Mouse (Mus musculus) C2C12 (cell line): ENCODE results near the gene Pkhd1. TPM values are rescaled to one million over a fixed set of nuclear protein-coding genes. Genes with fewer than 3 reads are reported as not detected.

Experiments used
- H3K27me3 ChIP-seq: one replicate; pipeline ENCODE4 v1.6.1; 2011; ENCODE audit not compliant: control insufficient read depth, insufficient read depth, insufficient read length
- H3K36me3 ChIP-seq: one replicate; pipeline ENCODE4 v1.6.1; 2011; ENCODE audit not compliant: control insufficient read depth, insufficient read depth
- H3K4me3 ChIP-seq: one replicate; pipeline ENCODE4 v1.5.1; 2011; ENCODE audit warnings: mild to moderate bottlenecking, control low read depth; ENCODE audit not compliant: poor library complexity, insufficient read depth, severe bottlenecking
- H3K79me2 ChIP-seq: one replicate; pipeline ENCODE4 v1.6.1; 2011; ENCODE audit not compliant: control insufficient read depth, insufficient read depth
- H3K79me3 ChIP-seq: one replicate; pipeline ENCODE4 v1.6.1; 2011; ENCODE audit warnings: low read depth, control low read depth
- H3ac ChIP-seq: one replicate; pipeline ENCODE3; 2011; ENCODE audit warnings: low read depth; ENCODE audit not compliant: control insufficient read depth, insufficient read length
- CEBPB ChIP-seq: IDR thresholded peaks from one replicate; pipeline ENCODE4 v1.6.1; 2011; ENCODE audit warnings: low read depth, mild to moderate bottlenecking, control low read depth, moderate library complexity
- CTCF ChIP-seq: IDR thresholded peaks from one replicate; pipeline ENCODE4 v1.5.1; 2011; ENCODE audit not compliant: control insufficient read depth, insufficient read depth, insufficient read length
- FOSL1 ChIP-seq: IDR thresholded peaks from one replicate; pipeline ENCODE4 v1.8.0; 2011; ENCODE audit warnings: mild to moderate bottlenecking, low read length; ENCODE audit not compliant: poor library complexity, insufficient read depth, severe bottlenecking
- MAX ChIP-seq: IDR thresholded peaks from one replicate; pipeline ENCODE4 v1.6.1; 2011; ENCODE audit warnings: mild to moderate bottlenecking, control low read depth
- MYOD1 ChIP-seq: IDR thresholded peaks from one replicate; pipeline ENCODE4 v1.6.1; 2011; ENCODE audit warnings: low read depth; ENCODE audit not compliant: control insufficient read depth, insufficient read length
- MYOG ChIP-seq: IDR thresholded peaks from one replicate; pipeline ENCODE4 v1.6.1; 2011; ENCODE audit not compliant: control insufficient read depth, insufficient read length; ENCODE audit errors: extremely low read depth
- USF1 ChIP-seq: IDR thresholded peaks from one replicate; pipeline ENCODE4 v1.6.1; 2011; ENCODE audit warnings: low read depth, mild to moderate bottlenecking, control low read depth, moderate library complexity
- polyA plus RNA-seq: library from polyadenylated mRNA; unstranded; fragments of >200 nt; fragmentation: generic; extraction: Trizol; gene quantifications from one replicate; pipeline ENCODE4 v1.2.1, GENCODE M21; 2012; ENCODE audit warnings: missing spikeins

Pkhd1 gene
- polyA plus RNA-seq, 1 experiment: not detected

- TF ChIP-seq CEBPB (no peak), USF1 (no peak), CTCF (no peak), MAX (no peak), FOSL1 (no peak), MYOD1 (no peak), MYOG (no peak)
- no peaks in the 10 kb centered on the region for H3K27me3 ChIP-seq
- no peaks in the 10 kb centered on the region for H3K79me2 ChIP-seq
- H3K79me3 ChIP-seq: no peaks in the 10 kb centered on the region
- no peak overlapping the region for H3ac ChIP-seq
- no peak overlapping the region for H3K4me3 ChIP-seq
- H3K36me3 ChIP-seq: no peaks in the 10 kb centered on the region
Measured at GRCm38 (mm10) chr1:20551334-20551733, 66.5 kb downstream of the Pkhd1 start.

GRCm38 (mm10) chr1:20544526-20544925 is 73.3 kb downstream of the Pkhd1 start:
- H3K79me2 ChIP-seq: no peaks in the 10 kb centered on the region
- no peaks in the 10 kb centered on the region for H3K36me3 ChIP-seq
- H3ac ChIP-seq: no peak overlapping the region
- H3K79me3 ChIP-seq: no peaks in the 10 kb centered on the region
- H3K4me3 ChIP-seq: no peak overlapping the region
- TF ChIP-seq MYOG: no peak
- no peak for TF ChIP-seq USF1
- TF ChIP-seq MAX: no peak
- TF ChIP-seq CTCF: no peak
- TF ChIP-seq CEBPB: no peak
- no peak for TF ChIP-seq MYOD1
- TF ChIP-seq FOSL1: no peak
- no peaks in the 10 kb centered on the region for H3K27me3 ChIP-seq

GRCm38 (mm10) chr1:20513364-20514084 is 104.3 kb downstream of the Pkhd1 start:
- Histone ChIP-seq H3K79me2 (no peaks in the 10 kb centered on the region), H3K4me3 (no peak overlapping the region), H3K79me3 (no peaks in the 10 kb centered on the region), H3ac (no peak overlapping the region), H3K27me3 (no peaks in the 10 kb centered on the region), H3K36me3 (no peaks in the 10 kb centered on the region)
- TF ChIP-seq MYOD1: no peak
- no peak for TF ChIP-seq FOSL1
- TF ChIP-seq CTCF: no peak
- no peak for TF ChIP-seq CEBPB
- no peak for TF ChIP-seq MYOG
- TF ChIP-seq MAX: no peak
- no peak for TF ChIP-seq USF1

GRCm38 (mm10) chr1:20498965-20499364 is 118.9 kb downstream of the Pkhd1 start:
- no peaks in the 10 kb centered on the region for H3K27me3 ChIP-seq
- H3ac ChIP-seq: no peak overlapping the region
- H3K36me3 ChIP-seq: no peaks in the 10 kb centered on the region
- no peaks in the 10 kb centered on the region for H3K79me3 ChIP-seq
- no peak overlapping the region for H3K4me3 ChIP-seq
- no peaks in the 10 kb centered on the region for H3K79me2 ChIP-seq
- TF ChIP-seq MYOD1 (no peak), FOSL1 (no peak), MYOG (no peak), MAX (no peak), CTCF (no peak), CEBPB (no peak), USF1 (no peak)

GRCm38 (mm10) chr1:20486087-20486486 is 131.8 kb downstream of the Pkhd1 start:
- no peak overlapping the region for H3K4me3 ChIP-seq
- no peak overlapping the region for H3ac ChIP-seq
- no peak for TF ChIP-seq FOSL1
- no peak for TF ChIP-seq MYOD1
- no peak for TF ChIP-seq MYOG
- no peak for TF ChIP-seq CTCF
- TF ChIP-seq CEBPB: no peak
- no peak for TF ChIP-seq MAX
- no peak for TF ChIP-seq USF1
- no peaks in the 10 kb centered on the region for H3K36me3 ChIP-seq
- no peaks in the 10 kb centered on the region for H3K79me2 ChIP-seq
- no peaks in the 10 kb centered on the region for H3K79me3 ChIP-seq
- H3K27me3 ChIP-seq: no peaks in the 10 kb centered on the region

GRCm38 (mm10) chr1:20481843-20482242 is 136.0 kb downstream of the Pkhd1 start:
- H3K79me2 ChIP-seq: no peaks in the 10 kb centered on the region
- H3K79me3 ChIP-seq: no peaks in the 10 kb centered on the region
- TF ChIP-seq FOSL1 (no peak), MYOG (no peak), CEBPB (no peak), MYOD1 (no peak), MAX (no peak), CTCF (no peak), USF1 (no peak)
- no peak overlapping the region for H3ac ChIP-seq
- H3K4me3 ChIP-seq: no peak overlapping the region
- H3K36me3 ChIP-seq: no peaks in the 10 kb centered on the region
- H3K27me3 ChIP-seq: no peaks in the 10 kb centered on the region
